Mouse (Mus musculus) kidney, adult 2 months (tissue): ENCODE results near the gene Nbas.

Experiments
- CTCF ChIP-seq: fragments of 200-500 bp; conservative IDR thresholded peaks from 2 replicates; pipeline ENCODE4 v1.5.1; 2011; ENCODE audit warnings: low read depth, mild to moderate bottlenecking, control low read depth, low read length, moderate library complexity, mixed read lengths; ENCODE audit not compliant: insufficient read depth, insufficient read length
- POLR2A ChIP-seq: fragments of 200-500 bp; IDR thresholded peaks from one replicate; pipeline ENCODE4 v1.6.1; 2011; ENCODE audit warnings: low read depth, low read length, control low read depth

- TF ChIP-seq CTCF (no peak), POLR2A (no peak)
Observed at GRCm38 (mm10) chr12:13418651-13419050, 149.7 kb downstream of the Nbas start.
